Mouse (Mus musculus): ENCODE measurements around the gene Gatm. TPM values are rescaled to one million over a fixed set of nuclear protein-coding genes. Genes with fewer than 3 reads are reported as not detected.

Gatm gene
- total RNA-seq, 1 experiment = 2.2 TPM

- Histone ChIP-seq H3K27ac (ENCODE audit: insufficient read depth, low read depth, low read length, poor library complexity, severe bottlenecking) (no peak overlapping the region), H3K4me1 (ENCODE audit: control insufficient read depth in 2 of 2, insufficient read depth in 2 of 2, low read length in 2 of 2, poor library complexity in 1 of 2) (no peaks in the 10 kb centered on the region), H3K9ac (ENCODE audit: insufficient read depth, low read depth, low read length, poor library complexity, severe bottlenecking) (no peak overlapping the region), H3K4me3 (ENCODE audit: insufficient read depth in 1 of 2, low read depth in 1 of 2, low read length in 2 of 2, poor library complexity in 1 of 2, severe bottlenecking in 1 of 2) (no peak overlapping the region), H3K9me3 (ENCODE audit: control insufficient read depth, insufficient read depth, low read depth, low read length) (no peaks in the 10 kb centered on the region), H3K36me3 (ENCODE audit: control insufficient read depth, insufficient read depth, low read length, poor library complexity, severe bottlenecking) (no peaks in the 10 kb centered on the region)
- no peak for DNase-seq (ENCODE audit: low read depth, low spot score)
- in situ Hi-C loops (cut with MboI; ENCODE audit: low sequenced_read_pairs in 2 of 2, unreplicated experiment in 2 of 2) = no loop called here
- no peak for TF ChIP-seq ZNF384 (IDR thresholded peaks at IDR 0.05; ENCODE audit: low read depth, low read length)
- no peak for TF ChIP-seq CHD2 (IDR thresholded peaks at IDR 0.05; ENCODE audit: low read depth, low read length)
- no peak for TF ChIP-seq MAFK (IDR thresholded peaks at IDR 0.05; ENCODE audit: insufficient read depth, low read depth, low read length)
- TF ChIP-seq ZC3H11A (IDR thresholded peaks at IDR 0.05; ENCODE audit: borderline replicate concordance, low read depth, low read length) = no peak
- no peak for TF ChIP-seq HCFC1 (IDR thresholded peaks at IDR 0.05; ENCODE audit: borderline replicate concordance, insufficient read depth, low read length)
Observed at GRCm38 (mm10) chr2:122618719-122619118, 7.6 kb upstream of the Gatm start.

DNA sequence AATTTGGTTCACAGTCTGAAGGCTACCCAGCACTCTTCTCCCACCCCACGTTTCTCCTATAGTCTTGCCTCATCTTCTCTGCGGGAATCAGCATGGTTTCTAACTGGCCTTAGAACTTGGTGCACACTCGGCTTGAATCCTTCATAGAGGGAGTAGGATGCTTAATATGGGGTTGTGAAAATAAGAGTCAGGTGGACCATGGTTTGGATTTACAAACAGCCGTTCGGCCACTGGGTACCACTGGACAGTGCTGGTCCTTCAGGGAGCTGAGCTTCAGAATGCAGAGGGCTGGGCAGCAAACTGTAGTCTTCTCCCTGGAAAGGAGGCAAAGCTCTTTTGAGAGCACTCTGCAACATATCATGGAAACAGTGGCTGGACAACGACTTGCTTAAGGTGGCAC lies 6.7 kb upstream of the Gatm start:
- Histone ChIP-seq H3K36me3 (ENCODE audit: control insufficient read depth, insufficient read depth, low read length, poor library complexity, severe bottlenecking) (no peaks in the 10 kb centered on the region), H3K4me1 (ENCODE audit: control insufficient read depth in 2 of 2, insufficient read depth in 2 of 2, low read length in 2 of 2, poor library complexity in 1 of 2) (no peaks in the 10 kb centered on the region), H3K9ac (ENCODE audit: insufficient read depth, low read depth, low read length, poor library complexity, severe bottlenecking) (no peak overlapping the region), H3K4me3 (ENCODE audit: insufficient read depth in 1 of 2, low read depth in 1 of 2, low read length in 2 of 2, poor library complexity in 1 of 2, severe bottlenecking in 1 of 2) (no peak overlapping the region), H3K27ac (ENCODE audit: insufficient read depth, low read depth, low read length, poor library complexity, severe bottlenecking) (no peak overlapping the region), H3K9me3 (ENCODE audit: control insufficient read depth, insufficient read depth, low read depth, low read length) (no peaks in the 10 kb centered on the region)
- no peak for TF ChIP-seq ZC3H11A (IDR thresholded peaks at IDR 0.05; ENCODE audit: borderline replicate concordance, low read depth, low read length)
- TF ChIP-seq ZNF384 (IDR thresholded peaks at IDR 0.05; ENCODE audit: low read depth, low read length) = no peak
- no peak for TF ChIP-seq MAFK (IDR thresholded peaks at IDR 0.05; ENCODE audit: insufficient read depth, low read depth, low read length)
- TF ChIP-seq HCFC1 (IDR thresholded peaks at IDR 0.05; ENCODE audit: borderline replicate concordance, insufficient read depth, low read length) = no peak
- no peak for TF ChIP-seq CHD2 (IDR thresholded peaks at IDR 0.05; ENCODE audit: low read depth, low read length)
- in situ Hi-C loops (cut with MboI; ENCODE audit: low sequenced_read_pairs in 2 of 2, unreplicated experiment in 2 of 2) = no loop called here
- no peak for DNase-seq (ENCODE audit: low read depth, low spot score)

DNA sequence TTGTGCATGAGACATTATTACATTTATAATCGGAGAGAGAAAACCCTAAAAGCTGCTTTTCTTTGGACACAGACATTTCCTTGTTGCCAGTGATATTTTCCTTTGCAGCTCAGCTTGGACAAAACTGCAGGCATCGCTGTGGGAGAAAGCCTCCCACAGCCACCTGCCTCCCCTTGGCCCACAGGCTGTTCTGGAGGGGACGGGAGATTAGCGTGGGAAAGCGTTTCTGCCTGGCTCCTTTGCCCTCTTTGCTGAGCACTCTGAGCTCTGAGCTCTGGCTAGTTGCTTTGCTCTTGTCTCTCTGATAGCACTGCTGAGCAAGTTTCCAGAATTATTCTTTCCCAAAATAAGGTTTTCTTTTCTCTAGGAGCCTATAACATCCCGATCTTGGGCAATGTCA lies 5.1 kb upstream of the Gatm start:
- no peaks in the 10 kb centered on the region for H3K4me1 ChIP-seq (ENCODE audit: control insufficient read depth in 2 of 2, insufficient read depth in 2 of 2, low read length in 2 of 2, poor library complexity in 1 of 2)
- H3K27ac ChIP-seq (ENCODE audit: insufficient read depth, low read depth, low read length, poor library complexity, severe bottlenecking) = no peak overlapping the region
- no peak overlapping the region for H3K9ac ChIP-seq (ENCODE audit: insufficient read depth, low read depth, low read length, poor library complexity, severe bottlenecking)
- H3K36me3 ChIP-seq (ENCODE audit: control insufficient read depth, insufficient read depth, low read length, poor library complexity, severe bottlenecking) = no peaks in the 10 kb centered on the region
- TF ChIP-seq MAFK (IDR thresholded peaks at IDR 0.05; ENCODE audit: insufficient read depth, low read depth, low read length) = no peak
- TF ChIP-seq ZC3H11A (IDR thresholded peaks at IDR 0.05; ENCODE audit: borderline replicate concordance, low read depth, low read length) = no peak
- TF ChIP-seq CHD2 (IDR thresholded peaks at IDR 0.05; ENCODE audit: low read depth, low read length) = no peak
- TF ChIP-seq HCFC1 (IDR thresholded peaks at IDR 0.05; ENCODE audit: borderline replicate concordance, insufficient read depth, low read length) = no peak
- TF ChIP-seq ZNF384 (IDR thresholded peaks at IDR 0.05; ENCODE audit: low read depth, low read length) = no peak
- in situ Hi-C loops (cut with MboI; ENCODE audit: low sequenced_read_pairs in 2 of 2, unreplicated experiment in 2 of 2) = no loop called here
- H3K9me3 ChIP-seq (ENCODE audit: control insufficient read depth, insufficient read depth, low read depth, low read length) = no peaks in the 10 kb centered on the region
- no peak for DNase-seq (ENCODE audit: low read depth, low spot score)
- H3K4me3 ChIP-seq (ENCODE audit: insufficient read depth in 1 of 2, low read depth in 1 of 2, low read length in 2 of 2, poor library complexity in 1 of 2, severe bottlenecking in 1 of 2) = no peak overlapping the region

DNA sequence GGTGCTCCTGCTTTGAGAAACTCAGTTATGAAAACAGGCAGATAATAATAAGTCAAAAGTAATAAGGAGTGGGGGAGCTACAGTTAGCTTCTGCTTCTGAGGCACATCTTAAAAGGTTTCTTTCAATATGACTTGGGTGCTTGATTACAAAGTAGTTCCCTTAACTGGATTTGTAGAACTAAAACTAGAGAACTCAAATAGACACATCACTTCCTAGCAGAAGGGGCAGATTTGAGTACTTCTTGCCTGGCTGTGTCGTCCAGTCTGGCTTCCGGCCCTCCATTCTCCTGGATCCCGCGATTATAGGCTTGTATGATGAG lies 511 bp upstream of the Gatm start:
- Histone ChIP-seq H3K9ac (ENCODE audit: insufficient read depth, low read depth, low read length, poor library complexity, severe bottlenecking) (no peak overlapping the region), H3K27ac (ENCODE audit: insufficient read depth, low read depth, low read length, poor library complexity, severe bottlenecking) (no peak overlapping the region), H3K4me1 (ENCODE audit: control insufficient read depth in 2 of 2, insufficient read depth in 2 of 2, low read length in 2 of 2, poor library complexity in 1 of 2) (no peaks in the 10 kb centered on the region), H3K4me3 (ENCODE audit: insufficient read depth in 1 of 2, low read depth in 1 of 2, low read length in 2 of 2, poor library complexity in 1 of 2, severe bottlenecking in 1 of 2) (no peak overlapping the region), H3K36me3 (ENCODE audit: control insufficient read depth, insufficient read depth, low read length, poor library complexity, severe bottlenecking) (no peaks in the 10 kb centered on the region), H3K9me3 (ENCODE audit: control insufficient read depth, insufficient read depth, low read depth, low read length) (no peaks in the 10 kb centered on the region)
- no peak for DNase-seq (ENCODE audit: low read depth, low spot score)
- in situ Hi-C loops (cut with MboI; ENCODE audit: low sequenced_read_pairs in 2 of 2, unreplicated experiment in 2 of 2) = no loop called here
- no peak for TF ChIP-seq ZNF384 (IDR thresholded peaks at IDR 0.05; ENCODE audit: low read depth, low read length)
- no peak for TF ChIP-seq MAFK (IDR thresholded peaks at IDR 0.05; ENCODE audit: insufficient read depth, low read depth, low read length)
- TF ChIP-seq ZC3H11A (IDR thresholded peaks at IDR 0.05; ENCODE audit: borderline replicate concordance, low read depth, low read length) = no peak
- no peak for TF ChIP-seq CHD2 (IDR thresholded peaks at IDR 0.05; ENCODE audit: low read depth, low read length)
- no peak for TF ChIP-seq HCFC1 (IDR thresholded peaks at IDR 0.05; ENCODE audit: borderline replicate concordance, insufficient read depth, low read length)

- no peaks in the 10 kb centered on the region for H3K36me3 ChIP-seq (ENCODE audit: control insufficient read depth, insufficient read depth, low read length, poor library complexity, severe bottlenecking)
- H3K9me3 ChIP-seq (ENCODE audit: control insufficient read depth, insufficient read depth, low read depth, low read length) = no peaks in the 10 kb centered on the region
- no peak overlapping the region for H3K4me3 ChIP-seq (ENCODE audit: insufficient read depth in 1 of 2, low read depth in 1 of 2, low read length in 2 of 2, poor library complexity in 1 of 2, severe bottlenecking in 1 of 2)
- DNase-seq (ENCODE audit: low read depth, low spot score) = no peak
- no peaks in the 10 kb centered on the region for H3K4me1 ChIP-seq (ENCODE audit: control insufficient read depth in 2 of 2, insufficient read depth in 2 of 2, low read length in 2 of 2, poor library complexity in 1 of 2)
- no peak overlapping the region for H3K9ac ChIP-seq (ENCODE audit: insufficient read depth, low read depth, low read length, poor library complexity, severe bottlenecking)
- H3K27ac ChIP-seq (ENCODE audit: insufficient read depth, low read depth, low read length, poor library complexity, severe bottlenecking) = no peak overlapping the region
- in situ Hi-C loops (cut with MboI; ENCODE audit: low sequenced_read_pairs in 2 of 2, unreplicated experiment in 2 of 2) = no loop called here
- no peak for TF ChIP-seq ZC3H11A (IDR thresholded peaks at IDR 0.05; ENCODE audit: borderline replicate concordance, low read depth, low read length)
- TF ChIP-seq HCFC1 (IDR thresholded peaks at IDR 0.05; ENCODE audit: borderline replicate concordance, insufficient read depth, low read length) = no peak
- TF ChIP-seq CHD2 (IDR thresholded peaks at IDR 0.05; ENCODE audit: low read depth, low read length) = no peak
- no peak for TF ChIP-seq MAFK (IDR thresholded peaks at IDR 0.05; ENCODE audit: insufficient read depth, low read depth, low read length)
- TF ChIP-seq ZNF384 (IDR thresholded peaks at IDR 0.05; ENCODE audit: low read depth, low read length) = no peak
Observed at GRCm38 (mm10) chr2:122608820-122609219, 2.3 kb downstream of the Gatm start.

Measured in ES-E14 (cell line).